Mouse (Mus musculus): Measurements from ENCODE around the gene Astl.

DNA sequence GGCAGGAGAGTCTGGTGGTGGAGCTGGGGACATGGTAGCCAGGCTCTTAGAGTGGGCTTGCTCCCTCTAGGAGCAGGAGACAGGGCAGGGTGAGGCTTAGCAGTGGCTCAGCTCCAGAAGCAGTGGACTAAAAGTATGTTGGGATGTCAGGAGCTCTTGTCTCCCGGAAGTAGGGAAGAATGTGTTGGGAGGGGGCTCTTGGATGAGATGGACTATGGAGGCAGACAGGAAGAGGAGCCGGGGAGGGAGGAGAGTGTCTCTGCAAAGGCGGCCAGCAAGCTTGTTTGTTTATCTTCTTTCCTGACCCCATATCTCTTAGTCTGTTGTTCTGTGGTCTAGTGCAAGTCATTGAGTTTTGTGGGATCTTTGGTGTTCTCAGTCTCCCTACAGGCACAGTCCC, 36.6 kb downstream of the Astl start:
- no peak for TF ChIP-seq CTCF (IDR thresholded peaks at IDR 0.05; ENCODE audit: borderline replicate concordance, insufficient read depth, low read depth, low read length)
- TF ChIP-seq POLR2A (IDR thresholded peaks at IDR 0.05; ENCODE audit: borderline replicate concordance, insufficient read depth, low read length) = no peak

All from cerebellum, adult 2 months (tissue).